Mouse (Mus musculus): ENCODE measurements around the gene Dpm2. TPM values are rescaled to one million over a fixed set of nuclear protein-coding genes. Genes with fewer than 3 reads are reported as not detected.

Dpm2 gene
- polyA plus RNA-seq, 1 experiment from 2014 or later = 72.9 TPM

DNA sequence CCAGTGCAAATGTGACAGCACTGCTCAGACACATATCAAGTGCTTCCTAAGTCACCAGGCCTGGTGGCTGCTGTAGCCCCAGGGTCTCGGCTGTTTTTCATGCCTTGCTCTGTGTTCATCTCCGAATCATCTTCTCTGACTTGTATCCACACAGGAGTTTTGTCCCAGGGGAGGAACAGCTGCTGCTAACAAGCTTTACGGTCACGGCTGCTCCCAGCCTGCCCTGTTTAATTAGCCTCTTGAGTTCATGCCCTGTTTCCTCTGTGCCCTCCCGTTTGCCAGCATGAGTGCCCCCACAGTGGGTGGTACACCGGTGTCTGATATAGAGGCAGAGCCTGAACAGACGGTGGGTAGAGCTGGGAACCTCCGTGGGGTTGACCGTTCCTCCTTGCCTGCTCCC, 47.4 kb downstream of the Dpm2 start:
- Histone ChIP-seq H3K4me3 (no peak overlapping the region), H3K36me3 (peaks cover 58% of the 10 kb centered on the region), H3K27me3 (replicated peaks) (no peaks in the 10 kb centered on the region), H3K4me2 (no peak overlapping the region), H3K9me3 (no peaks in the 10 kb centered on the region), H3K27ac (replicated peaks) (no peak overlapping the region), H3K4me1 (peaks cover 51% of the 10 kb centered on the region), H3K9ac (no peak overlapping the region)
- 83% methylated on average over 9 of the region's 9 CpGs for WGBS
- no peak for ATAC-seq (ENCODE audit: extremely low read depth, insufficient number of reproducible peaks, low FRiP score, low TSS enrichment)

DNA sequence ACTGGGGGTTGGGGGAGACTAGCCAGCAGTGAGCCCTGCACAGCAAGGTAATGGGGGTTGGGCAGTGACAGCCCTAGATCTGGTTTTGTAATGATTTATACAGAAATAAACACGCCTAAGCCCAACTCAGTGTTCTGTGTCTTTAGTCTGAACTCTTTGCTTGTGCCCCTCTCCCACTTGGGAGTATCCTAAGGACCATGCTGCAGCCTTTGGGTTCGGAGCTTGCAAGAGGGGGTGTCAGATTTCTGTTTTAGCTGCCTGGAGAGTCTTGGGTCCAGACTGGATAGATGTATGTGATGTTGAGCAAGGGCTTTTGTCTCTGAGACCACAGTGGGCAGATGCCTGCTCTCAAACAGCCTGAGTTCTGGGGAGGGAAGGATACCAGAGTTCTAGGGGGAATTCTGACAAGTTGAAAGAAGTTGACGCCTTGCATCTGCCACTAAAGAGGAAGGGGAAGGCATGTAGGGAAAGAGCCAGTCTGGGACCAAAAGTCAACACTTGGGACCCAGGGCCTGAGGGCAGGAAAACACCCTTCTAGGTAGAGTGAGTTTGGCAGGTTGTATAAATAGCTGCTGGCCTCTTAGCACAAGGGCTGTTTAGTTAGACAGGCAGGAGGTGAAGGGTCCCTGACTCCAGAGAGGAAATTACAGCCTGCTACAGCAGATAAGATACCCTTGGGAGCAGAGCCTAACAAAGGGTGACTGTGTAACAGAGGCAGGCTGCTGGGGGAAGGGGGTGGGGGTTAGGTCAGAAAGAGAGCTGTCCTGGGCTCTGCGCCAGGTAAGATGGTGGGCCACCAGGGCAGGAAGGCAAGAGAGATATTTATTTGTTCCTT, 50.2 kb downstream of the Dpm2 start:
- WGBS = 12% methylated on average over 4 of the region's 4 CpGs

DNA sequence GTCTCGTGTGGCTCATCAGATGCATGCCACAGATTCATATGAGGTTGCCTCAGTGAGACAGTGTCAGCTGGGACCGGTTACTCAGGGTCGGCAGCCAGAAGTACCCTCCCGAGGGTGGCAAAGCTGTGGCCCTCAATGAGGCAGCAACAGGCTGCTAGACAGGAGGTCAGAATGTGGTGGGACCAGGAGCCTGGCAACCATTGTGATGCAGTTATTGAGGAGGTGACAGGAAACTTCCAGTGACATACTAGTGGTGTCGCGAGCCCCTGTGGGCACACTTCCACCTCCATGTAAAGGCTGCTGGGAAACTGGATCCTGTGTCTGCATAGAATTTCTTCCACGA, 50.8 kb downstream of the Dpm2 start, which contains the start of gene Ak1:
Ak1 (plus strand) TSS at position 242 of the 343 bp plus-strand sequence.
- 8% methylated on average over 7 of the region's 7 CpGs for WGBS
- Histone ChIP-seq H3K4me1 (peaks cover 73% of the 10 kb centered on the region), H3K36me3 (peaks cover 29% of the 10 kb centered on the region), H3K27ac (replicated peaks) (peak within 1 kb of the TSS; percentile 99), H3K9ac (peak within 1 kb of the TSS; percentile 76), H3K4me3 (peak within 1 kb of the TSS; percentile 14; the same call in 1 of the 2 replicates), H3K27me3 (replicated peaks) (no peaks in the 10 kb centered on the region), H3K9me3 (no peaks in the 10 kb centered on the region), H3K4me2 (peak within 1 kb of the TSS; percentile 57)
- ATAC-seq (ENCODE audit: extremely low read depth, insufficient number of reproducible peaks, low FRiP score, low TSS enrichment) = no peak

More for the DNA sequence above, 50.2 kb downstream of the Dpm2 start:
- peak overlapping the region; percentile 76 for H3K9ac ChIP-seq
- H3K4me1 ChIP-seq = peaks cover 67% of the 10 kb centered on the region
- H3K4me3 ChIP-seq = 0 out of 2 replicates have a peak overlapping the region, but pooled peaks have one; percentile 14
- peak overlapping the region; percentile 57 for H3K4me2 ChIP-seq
- ATAC-seq (ENCODE audit: extremely low read depth, insufficient number of reproducible peaks, low FRiP score, low TSS enrichment) = peak; percentile 79
- H3K27me3 ChIP-seq (replicated peaks) = no peaks in the 10 kb centered on the region
- no peaks in the 10 kb centered on the region for H3K9me3 ChIP-seq
- peaks cover 34% of the 10 kb centered on the region for H3K36me3 ChIP-seq
- peak overlapping the region; percentile 99 for H3K27ac ChIP-seq (replicated peaks)

Other genes with a start within 250 kb of the Dpm2 start
- gene Ciz1, start 218.5 kb upstream of the Dpm2 start, polyA plus RNA-seq (2015; fragmentation: Nextera tagmentation; extraction: Ambion mirVana) = 32.9 and 35.2 TPM in 2 replicates
- gene Dnm1, start 217.5 kb upstream of the Dpm2 start, polyA plus RNA-seq (2015; fragmentation: Nextera tagmentation; extraction: Ambion mirVana) = 3.4 and 4.5 TPM in 2 replicates
- 47.5 and 49.0 TPM in 2 replicates for gene 1110008P14Rik, start 188.9 kb upstream of the Dpm2 start, polyA plus RNA-seq (2015; fragmentation: Nextera tagmentation; extraction: Ambion mirVana)
- 0.91 and 0.98 TPM in 2 replicates for gene Lcn2, start 182.6 kb upstream of the Dpm2 start, polyA plus RNA-seq (2015; fragmentation: Nextera tagmentation; extraction: Ambion mirVana)
- 35.3 and 36.1 TPM in 2 replicates for gene Ptges2, start 175.0 kb upstream of the Dpm2 start, polyA plus RNA-seq (2015; fragmentation: Nextera tagmentation; extraction: Ambion mirVana)
- gene Naif1, start 120.4 kb upstream of the Dpm2 start, polyA plus RNA-seq (2015; fragmentation: Nextera tagmentation; extraction: Ambion mirVana) = 4.2 and 5.0 TPM in 2 replicates
- gene Slc25a25, start 119.4 kb upstream of the Dpm2 start, polyA plus RNA-seq (2015; fragmentation: Nextera tagmentation; extraction: Ambion mirVana) = 10.7 and 10.9 TPM in 2 replicates
- gene Fam102a, start 35.5 kb upstream of the Dpm2 start, polyA plus RNA-seq (2015; fragmentation: Nextera tagmentation; extraction: Ambion mirVana) = 5.4 and 5.7 TPM in 2 replicates
- gene Pip5kl1, start 3.9 kb downstream of the Dpm2 start, polyA plus RNA-seq (2015; fragmentation: Nextera tagmentation; extraction: Ambion mirVana) = 0.36 TPM in 1 of 2 replicates, not detected in the other
- gene 9430097D07Rik, start 4.8 kb downstream of the Dpm2 start, polyA plus RNA-seq (2015; fragmentation: Nextera tagmentation; extraction: Ambion mirVana) = 0.21 TPM in 1 of 2 replicates, not detected in the other
- 37.6 and 38.7 TPM in 2 replicates for gene St6galnac4, start 16.2 kb downstream of the Dpm2 start, polyA plus RNA-seq (2015; fragmentation: Nextera tagmentation; extraction: Ambion mirVana)
- gene St6galnac6, start 28.9 kb downstream of the Dpm2 start, polyA plus RNA-seq (2015; fragmentation: Nextera tagmentation; extraction: Ambion mirVana) = 24.8 and 29.1 TPM in 2 replicates
- 302 and 318 TPM in 2 replicates for gene Ak1, start 50.9 kb downstream of the Dpm2 start, polyA plus RNA-seq (2015; fragmentation: Nextera tagmentation; extraction: Ambion mirVana)
- 148 and 155 TPM in 2 replicates for gene Eng, start 75.7 kb downstream of the Dpm2 start, polyA plus RNA-seq (2015; fragmentation: Nextera tagmentation; extraction: Ambion mirVana)
- 19.0 and 21.3 TPM in 2 replicates for gene Fpgs, start 133.3 kb downstream of the Dpm2 start, polyA plus RNA-seq (2015; fragmentation: Nextera tagmentation; extraction: Ambion mirVana)
- 60.0 and 63.2 TPM in 2 replicates for gene Cdk9, start 142.2 kb downstream of the Dpm2 start, polyA plus RNA-seq (2015; fragmentation: Nextera tagmentation; extraction: Ambion mirVana)
- 33.0 and 34.1 TPM in 2 replicates for gene Sh2d3c, start 150.2 kb downstream of the Dpm2 start, polyA plus RNA-seq (2015; fragmentation: Nextera tagmentation; extraction: Ambion mirVana)
- gene 6330409D20Rik, start 170.2 kb downstream of the Dpm2 start, polyA plus RNA-seq (2015; fragmentation: Nextera tagmentation; extraction: Ambion mirVana) = 0.18 and 0.28 TPM in 2 replicates
- gene Tor2a, start 186.4 kb downstream of the Dpm2 start, polyA plus RNA-seq (2015; fragmentation: Nextera tagmentation; extraction: Ambion mirVana) = 37.0 and 40.0 TPM in 2 replicates
- gene Ttc16, start 204.8 kb downstream of the Dpm2 start, polyA plus RNA-seq (2015; fragmentation: Nextera tagmentation; extraction: Ambion mirVana) = 0.11 and 0.17 TPM in 2 replicates
- 3.9 and 4.4 TPM in 2 replicates for gene Ptrh1, start 204.9 kb downstream of the Dpm2 start, polyA plus RNA-seq (2015; fragmentation: Nextera tagmentation; extraction: Ambion mirVana)
- 0.20 and 0.45 TPM in 2 replicates for gene Cfap157, start 213.6 kb downstream of the Dpm2 start, polyA plus RNA-seq (2015; fragmentation: Nextera tagmentation; extraction: Ambion mirVana)